Mouse (Mus musculus) megakaryocyte, adult 5-6 weeks (primary cell): ENCODE measurements around the gene Sfxn3. TPM values are rescaled to one million over a fixed set of nuclear protein-coding genes. Genes with fewer than 3 reads are reported as not detected.

Experiments
- ATAC-seq: 2 replicates; pipeline ENCODE4 v1.8.0; 2016; ENCODE audit warnings: mild to moderate bottlenecking, inconsistent platforms; ENCODE audit not compliant: poor library complexity, severe bottlenecking
- total RNA-seq, 2 experiments: library from RNA; stranded (forward) in 1 of 2; stranded (reverse) in 1 of 2; fragments of 153-499, 151-499 nt in 1 of 2; fragments of 221-1000, 200-1000 nt in 1 of 2; gene quantifications; 2 replicates each; pipeline versions ENCODE4 v1.2.3 to v1.2.4; 2015 to 2017

Gene Sfxn3
- total RNA-seq, 2 experiments from 2014 or later = 9.4 to 36.9 TPM

GRCm38 (mm10) chr19:45045651-45046050 lies 1.7 kb upstream of the Sfxn3 start, which contains the start of gene Pdzd7:
Pdzd7 (minus strand) TSS chr19:45045717.
- ATAC-seq = no peak

GRCm38 (mm10) chr19:45046523-45047321 lies 581 bp upstream of the Sfxn3 start:
- ATAC-seq = no peak

GRCm38 (mm10) chr19:45047935-45048643 lies 786 bp downstream of the Sfxn3 start:
- ATAC-seq = peak; percentile 69

GRCm38 (mm10) chr19:45048644-45049365 lies 1.5 kb downstream of the Sfxn3 start:
- no peak for ATAC-seq

- ATAC-seq = no peak
Observed at GRCm38 (mm10) chr19:45049523-45049922, 2.2 kb downstream of the Sfxn3 start.

- no peak for ATAC-seq
Observed at GRCm38 (mm10) chr19:45053451-45053850, 6.1 kb downstream of the Sfxn3 start.

GRCm38 (mm10) chr19:45054892-45055690 lies 7.8 kb downstream of the Sfxn3 start:
- ATAC-seq = no peak

- ATAC-seq = peak; percentile 45
Observed at GRCm38 (mm10) chr19:45056364-45056763, 9.1 kb downstream of the Sfxn3 start.

- no peak for ATAC-seq
Observed at GRCm38 (mm10) chr19:45056908-45057698, 9.8 kb downstream of the Sfxn3 start.

GRCm38 (mm10) chr19:45057724-45058112 lies 10.4 kb downstream of the Sfxn3 start:
- ATAC-seq = no peak

GRCm38 (mm10) chr19:45058113-45058839 lies 11.0 kb downstream of the Sfxn3 start:
- peak; percentile 89 for ATAC-seq

GRCm38 (mm10) chr19:45058841-45059240 lies 11.5 kb downstream of the Sfxn3 start:
- ATAC-seq = no peak

- ATAC-seq = peak; percentile 90
Observed at GRCm38 (mm10) chr19:45063565-45064292, 16.4 kb downstream of the Sfxn3 start.

- ATAC-seq = no peak
Observed at GRCm38 (mm10) chr19:45065226-45065625, 17.9 kb downstream of the Sfxn3 start.

GRCm38 (mm10) chr19:45067170-45067569 lies 19.9 kb downstream of the Sfxn3 start:
- no peak for ATAC-seq

- no peak for ATAC-seq
Observed at GRCm38 (mm10) chr19:45067758-45068510, 20.6 kb downstream of the Sfxn3 start.

- ATAC-seq = peak; percentile 43
Observed at GRCm38 (mm10) chr19:45073871-45074542, 26.7 kb downstream of the Sfxn3 start.
